Mouse (Mus musculus) liver, embryonic 14.5 days (tissue): ENCODE measurements around the gene Kalrn. TPM values are rescaled to one million over a fixed set of nuclear protein-coding genes. Genes with fewer than 3 reads are reported as not detected.
"Not testable (repeated sequence)": the region's sequence is repeated elsewhere in the genome, so short reads cannot be mapped to it uniquely, and the experiment has no call there.

Source experiments
- ATAC-seq: fragments of 200-750 bp; cut with Nextera tagmentation; 2 replicates; pipeline ENCODE4 v1.8.0; 2017; ENCODE audit warnings: moderate number of reproducible peaks, mild to moderate bottlenecking, moderate library complexity; ENCODE audit not compliant: insufficient read depth
- DNase-seq, 3 experiments: peaks; one replicate each; pipeline ENCODE4 v3.0.0-alpha.2; 2012 to 2013; ENCODE audit warnings: low read depth in 3 of 3, low spot score in 3 of 3
- H3K27ac ChIP-seq: fragments of 300-500 bp; sonication (generic); 2 replicates; pipeline ENCODE4 v1.5.1; 2014; ENCODE audit warnings: moderate library complexity, mild to moderate bottlenecking, control low read depth, inconsistent platforms
- H3K27me3 ChIP-seq: fragments of 300-500 bp; sonication (generic); 2 replicates; pipeline ENCODE4 v1.6.1; 2014; ENCODE audit warnings: mild to moderate bottlenecking, low read length, moderate library complexity; ENCODE audit not compliant: control insufficient read depth, insufficient read depth
- H3K36me3 ChIP-seq: fragments of 300-500 bp; sonication (generic); replicated peaks from 2 replicates; pipeline ENCODE4 v1.6.1; 2014; ENCODE audit warnings: low read depth; ENCODE audit not compliant: control insufficient read depth, insufficient read depth
- H3K4me1 ChIP-seq, 2 experiments: fragments of 200-500 bp in 1 of 2; fragments of 300-500 bp in 1 of 2; sonication (generic) in 1 of 2; replicated peaks; 2 replicates each; pipeline ENCODE4 v1.6.1; 2012 to 2014; ENCODE audit warnings: antibody characterized with exemption in 1 of 2, inconsistent platforms in 1 of 2, low read length in 1 of 2; ENCODE audit not compliant: control insufficient read depth in 2 of 2, insufficient read depth in 2 of 2
- H3K4me2 ChIP-seq: fragments of 300-500 bp; sonication (generic); 2 replicates; pipeline ENCODE4 v1.6.1; 2014; ENCODE audit warnings: low read depth, mild to moderate bottlenecking, control low read depth, moderate library complexity
- H3K4me3 ChIP-seq, 2 experiments: fragments of 200-500 bp in 1 of 2; fragments of 300-500 bp in 1 of 2; sonication (generic) in 1 of 2; 2 replicates each; pipeline ENCODE4 v1.5.1; 2012 to 2014; ENCODE audit warnings: low read depth in 2 of 2, low read length in 2 of 2, mild to moderate bottlenecking in 2 of 2, control low read depth in 1 of 2, inconsistent platforms in 1 of 2, moderate library complexity in 1 of 2; ENCODE audit not compliant: insufficient read depth in 1 of 2
- H3K9ac ChIP-seq: fragments of 300-500 bp; sonication (generic); replicated peaks from 2 replicates; pipeline ENCODE4 v1.6.1; 2014; ENCODE audit warnings: mild to moderate bottlenecking, control low read depth, moderate library complexity
- H3K9me3 ChIP-seq: fragments of 300-500 bp; sonication (generic); 2 replicates; pipeline ENCODE4 v1.6.1; 2016; ENCODE audit warnings: low read length, mixed read lengths; ENCODE audit not compliant: control insufficient read depth
- CTCF ChIP-seq: IDR thresholded peaks from 2 replicates; pipeline ENCODE4 v1.5.1; 2016; ENCODE audit warnings: antibody characterized with exemption, low read depth, control low read depth
- EP300 ChIP-seq: IDR thresholded peaks from 2 replicates; pipeline ENCODE4 v1.6.1; 2016; ENCODE audit warnings: antibody characterized with exemption, low read depth
- WGBS: fragments of 180-500 bp; shearing (Covaris S2); extraction: QIAGEN DNeasy Blood & Tissue Kit; methylation state at CpG from one replicate; pipeline ENCODE4 v1.1.7; 2014; ENCODE audit not compliant: insufficient replicate concordance; 5-methylcytosine and 5-hydroxymethylcytosine counted together
- polyA plus RNA-seq, 2 experiments: library from polyadenylated mRNA; depleted of rRNA in 1 of 2; stranded (reverse) in 1 of 2; unstranded in 1 of 2; fragments of >200 nt; fragmentation: Nextera tagmentation in 1 of 2; extraction: Ambion mirVana in 1 of 2; gene quantifications; 2 replicates each; pipeline versions ENCODE4 v1.2.1 to v1.2.3; 2012 to 2014

The Kalrn gene
- polyA plus RNA-seq, 2 experiments, result 7.2 to 8.5 TPM

DNA sequence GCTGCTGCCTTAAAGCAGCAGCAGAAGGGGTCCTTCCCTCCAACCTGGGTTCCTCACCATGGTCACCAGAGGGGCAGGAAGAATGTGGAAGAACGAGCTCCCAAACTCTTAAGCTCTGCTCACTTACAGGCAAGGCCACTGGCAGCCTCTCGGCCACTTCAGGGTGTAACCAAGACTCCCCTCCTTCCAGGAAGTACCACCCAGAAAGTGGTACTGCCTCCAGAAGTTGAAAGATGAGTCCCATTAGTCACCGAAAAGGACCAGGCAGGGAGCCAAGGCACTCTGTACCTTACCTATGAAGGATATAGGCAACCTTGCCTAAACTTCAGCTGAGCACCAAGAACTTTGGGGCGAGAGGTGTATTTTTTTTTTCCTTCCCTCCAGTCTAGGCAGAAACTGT is 485.0 kb downstream of the Kalrn start:
- DNase-seq (no peak), ATAC-seq (no peak)
- no peak overlapping the region for H3K4me2 ChIP-seq
- no peak overlapping the region for H3K4me3 ChIP-seq
- peaks cover 0 to 11% of the 10 kb centered on the region in 2 experiments; a peak in 2 of 4 replicates for H3K4me1 ChIP-seq
- no peaks in the 10 kb centered on the region for H3K9me3 ChIP-seq
- H3K36me3 ChIP-seq, result no peaks in the 10 kb centered on the region
- TF ChIP-seq CTCF (no peak), EP300 (no peak)
- H3K9ac ChIP-seq, result no peak overlapping the region
- no peak overlapping the region for H3K27ac ChIP-seq
- 26% methylated on average over 4 of the region's 4 CpGs for WGBS
- H3K27me3 ChIP-seq, result no peaks in the 10 kb centered on the region; the same call in 1 of the 2 replicates

DNA sequence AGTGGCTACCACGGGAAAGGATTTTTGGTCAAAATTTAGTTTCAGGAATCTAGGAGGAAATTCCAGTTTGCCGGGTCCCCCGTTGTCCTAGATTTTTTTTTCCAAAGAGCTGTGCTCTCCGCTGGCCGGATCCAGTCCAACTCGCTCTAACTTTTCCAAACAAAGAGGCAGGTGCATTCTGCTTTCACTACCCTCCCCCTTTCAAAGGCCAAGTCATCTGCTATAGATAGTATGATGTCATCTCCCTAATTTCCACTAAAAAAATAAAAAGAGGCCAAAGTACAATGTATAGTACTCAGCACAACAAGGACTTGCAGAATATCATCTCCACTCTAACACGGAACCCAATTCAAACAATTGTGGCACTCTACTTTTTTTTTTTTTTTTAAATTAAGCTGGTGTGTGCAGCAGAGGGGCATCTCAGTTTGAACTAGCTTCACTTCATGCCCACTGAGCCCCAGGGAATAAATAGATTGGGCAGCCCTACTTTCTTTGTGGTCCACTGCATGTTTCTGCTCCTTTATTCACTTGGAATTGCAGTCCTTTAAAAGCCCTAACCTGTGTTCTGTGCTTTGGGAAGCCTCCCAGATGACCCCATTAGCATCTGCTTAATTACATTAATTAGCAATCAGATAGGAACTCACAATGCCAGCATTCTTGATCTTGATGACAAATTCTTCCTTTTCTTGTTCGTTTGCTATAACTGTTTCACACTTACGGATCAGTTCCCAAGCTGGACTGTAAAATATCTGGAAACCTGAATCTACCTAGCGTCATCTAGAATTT is 489.0 kb downstream of the Kalrn start:
- Histone ChIP-seq H3K27me3 (no peaks in the 10 kb centered on the region), H3K9ac (no peak overlapping the region), H3K27ac (no peak overlapping the region), H3K36me3 (no peaks in the 10 kb centered on the region), H3K4me1 (peaks cover 0 to 26% of the 10 kb centered on the region in 2 experiments; a peak in 2 of 4 replicates), H3K4me2 (no peak overlapping the region), H3K4me3 (no peak overlapping the region), H3K9me3 (no peaks in the 10 kb centered on the region)
- 69% methylated on average over 10 of the region's 10 CpGs for WGBS
- no peak for DNase-seq
- no peak for TF ChIP-seq CTCF
- no peak for TF ChIP-seq EP300
- no peak for ATAC-seq

GRCm38 (mm10) chr16:34082494-34083469 is 490.6 kb downstream of the Kalrn start:
- 64% methylated on average over 5 of the region's 5 CpGs for WGBS

GRCm38 (mm10) chr16:34081683-34082438 is 491.5 kb downstream of the Kalrn start:
- DNase-seq, result no peak
- 65% methylated on average over 19 of the region's 19 CpGs for WGBS

More at GRCm38 (mm10) chr16:34082494-34083469, 490.6 kb downstream of the Kalrn start:
- H3K9ac ChIP-seq, result no peak overlapping the region
- H3K4me2 ChIP-seq, result no peak overlapping the region
- peaks cover 5 to 41% of the 10 kb centered on the region in 2 experiments for H3K4me1 ChIP-seq
- no peaks in the 10 kb centered on the region for H3K36me3 ChIP-seq
- H3K27me3 ChIP-seq, result no peaks in the 10 kb centered on the region
- H3K27ac ChIP-seq, result no peak overlapping the region
- no peak overlapping the region for H3K4me3 ChIP-seq
- TF ChIP-seq EP300 (no peak), CTCF (peak; percentile 41; the same call in 1 of the 2 replicates)
- ATAC-seq (no peak), DNase-seq (no peak)
- no peaks in the 10 kb centered on the region for H3K9me3 ChIP-seq

DNA sequence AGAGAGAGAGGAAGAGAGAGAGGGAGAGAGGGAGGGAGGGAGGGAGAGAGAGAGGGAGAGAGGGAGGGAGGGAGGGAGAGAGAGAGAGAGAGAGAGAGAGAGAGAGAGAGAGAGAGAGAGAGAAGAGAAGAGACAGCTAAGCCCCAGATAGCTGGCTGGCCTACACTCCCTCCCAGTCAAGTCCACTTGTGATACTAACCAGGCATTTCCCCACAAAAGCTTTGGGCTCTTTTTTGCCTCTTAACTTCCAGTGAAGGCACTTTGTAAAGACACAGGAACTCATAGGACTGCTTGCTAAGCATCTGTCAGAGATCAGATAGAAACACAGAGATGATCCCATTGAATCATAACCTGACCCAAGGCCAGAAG is 492.0 kb downstream of the Kalrn start:
- H3K4me3 ChIP-seq, H3K27ac ChIP-seq, H3K4me2 ChIP-seq, H3K9me3 ChIP-seq, H3K36me3 ChIP-seq, ATAC-seq, H3K27me3 ChIP-seq, H3K9ac ChIP-seq, DNase-seq: not testable (repeated sequence)
- peaks cover 11 to 39% of the 10 kb centered on the region in 2 experiments for H3K4me1 ChIP-seq

More at GRCm38 (mm10) chr16:34081683-34082438, 491.5 kb downstream of the Kalrn start:
- Histone ChIP-seq H3K9me3 (no peaks in the 10 kb centered on the region), H3K27me3 (no peaks in the 10 kb centered on the region), H3K4me3 (no peak overlapping the region), H3K36me3 (no peaks in the 10 kb centered on the region), H3K4me1 (peaks cover 11 to 40% of the 10 kb centered on the region in 2 experiments), H3K4me2 (no peak overlapping the region), H3K27ac (no peak overlapping the region), H3K9ac (no peak overlapping the region)
- TF ChIP-seq EP300 (no peak), CTCF (no peak)
- no peak for ATAC-seq
